Mouse (Mus musculus) naive thymus-derived CD4-positive, alpha-beta T cell, adult 2 months (primary cell): Measurements from ENCODE around the gene Slc39a2.
"Not testable (repeated sequence)": the region's sequence is repeated elsewhere in the genome, so short reads cannot be mapped to it uniquely, and the experiment has no call there.

ENCODE experiments used
- DNase-seq: peaks from one replicate; pipeline ENCODE4 v3.0.0-alpha.2; 2011; ENCODE audit warnings: low read depth

Slc39a2 gene

GRCm38 (mm10) chr14:51902806-51903710 lies 10.4 kb downstream of the Slc39a2 start:
- peak; percentile 85 for DNase-seq

GRCm38 (mm10) chr14:51903782-51904181 lies 11.1 kb downstream of the Slc39a2 start:
- no peak for DNase-seq

- peak; percentile 46 for DNase-seq
Observed at GRCm38 (mm10) chr14:51904706-51905105, 12.0 kb downstream of the Slc39a2 start.

- DNase-seq: no peak
Observed at GRCm38 (mm10) chr14:51906102-51906501, 13.4 kb downstream of the Slc39a2 start.

- no peak for DNase-seq
Observed at GRCm38 (mm10) chr14:51911301-51911700, 18.6 kb downstream of the Slc39a2 start.

- DNase-seq: no peak
Observed at GRCm38 (mm10) chr14:51912391-51913061, 19.8 kb downstream of the Slc39a2 start.

GRCm38 (mm10) chr14:51913062-51913959 lies 20.6 kb downstream of the Slc39a2 start:
- peak; percentile 96 for DNase-seq

- peak; percentile 58 for DNase-seq
Observed at GRCm38 (mm10) chr14:51913960-51914762, 21.5 kb downstream of the Slc39a2 start, which contains the start of gene Ndrg2. Gene Ndrg2, minus strand, starts transcription at chr14:51914158.

- no peak for DNase-seq
Observed at GRCm38 (mm10) chr14:51915030-51915429, 22.3 kb downstream of the Slc39a2 start.

- DNase-seq: no peak
Observed at GRCm38 (mm10) chr14:51916539-51916938, 23.9 kb downstream of the Slc39a2 start.

- no peak for DNase-seq
Observed at GRCm38 (mm10) chr14:51918125-51918524, 25.4 kb downstream of the Slc39a2 start, which contains the start of gene Tppp2. Gene Tppp2, plus strand, starts transcription at chr14:51918425.

GRCm38 (mm10) chr14:51918966-51919365 lies 26.3 kb downstream of the Slc39a2 start:
- DNase-seq: no peak

- no peak for DNase-seq
Observed at GRCm38 (mm10) chr14:51921759-51922570, 29.3 kb downstream of the Slc39a2 start.

- DNase-seq: no peak
Observed at GRCm38 (mm10) chr14:51922571-51922865, 29.8 kb downstream of the Slc39a2 start, which contains the start of gene Rnase13. Gene Rnase13, minus strand, starts transcription at chr14:51922773.

- no peak for DNase-seq
Observed at GRCm38 (mm10) chr14:51922910-51923309, 30.2 kb downstream of the Slc39a2 start.

GRCm38 (mm10) chr14:51923492-51923891 lies 30.8 kb downstream of the Slc39a2 start:
- DNase-seq: no peak

GRCm38 (mm10) chr14:51926930-51927329 lies 34.2 kb downstream of the Slc39a2 start:
- DNase-seq: not testable (repeated sequence)

GRCm38 (mm10) chr14:51929309-51929943 lies 36.7 kb downstream of the Slc39a2 start:
- no peak for DNase-seq

GRCm38 (mm10) chr14:51929968-51930367 lies 37.3 kb downstream of the Slc39a2 start:
- no peak for DNase-seq

GRCm38 (mm10) chr14:51930824-51931223 lies 38.1 kb downstream of the Slc39a2 start:
- peak; percentile 67 for DNase-seq
